Mouse (Mus musculus): ENCODE measurements at regions not wholly inside any gene's neighbourhood (a gene's known extent, or its start where the extent isn't known, plus 50 kb on each side); places are given as distances from the start of the nearest gene placed in this dataset.

DNA sequence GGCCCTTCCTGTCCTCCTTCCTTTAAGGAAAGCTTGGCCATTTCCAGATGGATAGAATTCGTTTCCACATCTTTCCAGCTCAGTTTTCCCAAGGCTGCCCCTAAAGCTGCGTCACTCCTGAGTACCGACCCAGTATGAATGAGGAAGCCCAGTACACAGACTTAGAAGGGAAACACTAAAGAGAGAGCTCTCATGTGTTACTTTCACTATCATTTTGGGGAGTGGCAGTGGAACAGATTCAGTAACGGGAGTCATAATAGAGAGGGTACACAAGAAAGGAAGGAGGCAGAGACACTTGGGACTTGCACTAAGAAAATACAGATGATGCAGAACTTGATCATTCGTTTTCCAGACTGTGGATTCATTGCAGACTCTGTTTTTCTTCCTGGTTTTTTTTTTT is 210.1 kb downstream of the Tle4 start:
- TF ChIP-seq CTCF (IDR thresholded peaks at IDR 0.05; ENCODE audit: borderline replicate concordance, insufficient read depth, low read length) (no peak), POLR2A (IDR thresholded peaks at IDR 0.05; ENCODE audit: low read depth, low read length) (no peak)
